Mouse (Mus musculus): ENCODE results near the gene Nomo1. TPM values are rescaled to one million over a fixed set of nuclear protein-coding genes. Genes with fewer than 3 reads are reported as not detected.

Nomo1 gene
- polyA plus RNA-seq, 1 experiment from 2014 or later: 29.5 TPM

DNA sequence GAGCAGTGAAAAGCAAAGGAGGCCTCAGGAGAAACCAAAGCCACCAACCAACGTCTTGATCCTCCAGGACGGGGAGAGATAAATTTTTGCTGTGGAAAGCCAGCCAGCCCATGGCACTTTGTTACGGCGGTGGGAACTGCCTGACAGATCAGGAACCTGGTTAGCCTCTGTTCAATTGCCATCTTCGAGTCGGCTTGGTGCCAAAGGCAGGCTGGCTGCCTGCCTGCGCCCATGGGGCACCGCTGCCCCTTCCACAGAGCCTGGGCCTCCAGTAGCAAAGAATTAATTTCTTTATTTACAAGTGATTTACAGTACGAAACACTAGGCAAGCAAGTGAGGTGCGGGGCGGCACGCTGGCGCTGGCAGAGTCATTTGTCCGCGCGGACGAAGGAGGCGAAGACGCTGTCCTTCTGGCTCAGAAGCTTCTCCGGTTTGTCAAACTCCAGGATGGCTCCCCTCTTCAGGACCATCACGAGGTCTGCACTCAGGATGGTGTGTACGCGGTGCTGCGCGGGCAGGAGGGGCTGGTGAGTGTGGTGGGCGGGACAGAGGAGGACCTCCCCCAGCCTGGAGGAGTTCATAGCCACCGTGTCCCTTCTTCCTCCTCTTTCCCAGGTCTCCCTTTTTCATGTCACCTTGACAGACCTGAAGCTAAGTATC is 70.9 kb downstream of the Nomo1 start:
- 86% methylated on average over 27 of the region's 27 CpGs for WGBS
- Histone ChIP-seq H3K4me1 (no peaks in the 10 kb centered on the region), H3K4me2 (replicated peaks) (no peak overlapping the region), H3K9me3 (no peaks in the 10 kb centered on the region), H3K27me3 (peaks cover 12% of the 10 kb centered on the region), H3K4me3 (no peak overlapping the region), H3K27ac (no peak overlapping the region), H3K9ac (no peak overlapping the region), H3K36me3 (no peaks in the 10 kb centered on the region)
- no peak for ATAC-seq (ENCODE audit: insufficient number of reproducible peaks, insufficient read depth, low FRiP score, low TSS enrichment)

DNA sequence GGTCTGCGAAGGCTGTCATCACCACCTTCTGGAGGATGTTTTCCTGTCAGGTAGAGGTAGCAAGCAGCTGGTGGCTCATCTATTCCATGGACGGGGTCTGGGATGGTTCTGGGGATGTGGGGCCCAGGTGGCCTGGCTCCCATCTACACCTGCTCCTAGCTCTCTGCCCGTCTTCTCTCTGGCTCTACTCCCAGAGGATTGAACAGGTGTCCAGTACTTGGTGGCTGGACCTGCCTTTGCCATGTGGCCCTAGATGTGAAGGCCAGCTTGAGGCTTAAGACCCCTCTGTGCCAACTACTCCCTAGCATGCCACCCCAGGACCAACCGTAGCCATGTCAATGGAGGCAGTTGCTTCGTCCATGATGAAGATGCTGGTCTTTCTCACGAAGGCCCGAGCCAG is 72.0 kb downstream of the Nomo1 start:
- H3K27me3 ChIP-seq: peaks cover 1% of the 10 kb centered on the region; the same call in 1 of the 2 replicates
- no peak overlapping the region for H3K4me3 ChIP-seq
- 84% methylated on average over 7 of the region's 7 CpGs for WGBS
- H3K27ac ChIP-seq: no peak overlapping the region
- no peak overlapping the region for H3K9ac ChIP-seq
- ATAC-seq (ENCODE audit: insufficient number of reproducible peaks, insufficient read depth, low FRiP score, low TSS enrichment): no peak
- H3K4me1 ChIP-seq: no peaks in the 10 kb centered on the region
- no peaks in the 10 kb centered on the region for H3K36me3 ChIP-seq
- no peak overlapping the region for H3K4me2 ChIP-seq (replicated peaks)
- no peaks in the 10 kb centered on the region for H3K9me3 ChIP-seq

DNA sequence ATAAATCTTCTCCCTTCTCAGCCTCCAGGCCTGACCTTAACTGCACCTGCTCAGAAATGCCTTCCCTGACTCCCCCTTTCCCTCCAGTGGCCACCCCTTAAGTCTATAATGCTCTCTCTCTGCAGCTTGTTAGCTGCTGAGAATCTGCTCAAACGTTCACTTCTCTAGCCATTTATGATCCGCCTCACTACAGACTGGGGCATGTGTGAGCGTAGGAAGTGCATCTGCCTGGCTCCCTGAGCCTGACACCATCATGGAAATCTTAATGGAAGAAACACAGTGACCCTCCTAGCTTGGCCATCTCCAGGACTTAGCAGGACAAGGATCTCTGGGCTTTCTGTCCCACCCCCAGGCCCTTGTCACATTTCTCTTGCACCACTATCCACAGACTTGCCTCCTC is 76.6 kb downstream of the Nomo1 start:
- 83% methylated on average over 3 of the region's 3 CpGs for WGBS
- H3K36me3 ChIP-seq: no peaks in the 10 kb centered on the region
- H3K4me2 ChIP-seq (replicated peaks): no peak overlapping the region
- no peak for ATAC-seq (ENCODE audit: insufficient number of reproducible peaks, insufficient read depth, low FRiP score, low TSS enrichment)
- H3K27me3 ChIP-seq: no peaks in the 10 kb centered on the region
- no peak overlapping the region for H3K4me3 ChIP-seq
- no peak overlapping the region for H3K9ac ChIP-seq
- H3K9me3 ChIP-seq: no peaks in the 10 kb centered on the region
- H3K27ac ChIP-seq: no peak overlapping the region
- H3K4me1 ChIP-seq: peaks cover 8% of the 10 kb centered on the region; the same call in 1 of the 2 replicates

DNA sequence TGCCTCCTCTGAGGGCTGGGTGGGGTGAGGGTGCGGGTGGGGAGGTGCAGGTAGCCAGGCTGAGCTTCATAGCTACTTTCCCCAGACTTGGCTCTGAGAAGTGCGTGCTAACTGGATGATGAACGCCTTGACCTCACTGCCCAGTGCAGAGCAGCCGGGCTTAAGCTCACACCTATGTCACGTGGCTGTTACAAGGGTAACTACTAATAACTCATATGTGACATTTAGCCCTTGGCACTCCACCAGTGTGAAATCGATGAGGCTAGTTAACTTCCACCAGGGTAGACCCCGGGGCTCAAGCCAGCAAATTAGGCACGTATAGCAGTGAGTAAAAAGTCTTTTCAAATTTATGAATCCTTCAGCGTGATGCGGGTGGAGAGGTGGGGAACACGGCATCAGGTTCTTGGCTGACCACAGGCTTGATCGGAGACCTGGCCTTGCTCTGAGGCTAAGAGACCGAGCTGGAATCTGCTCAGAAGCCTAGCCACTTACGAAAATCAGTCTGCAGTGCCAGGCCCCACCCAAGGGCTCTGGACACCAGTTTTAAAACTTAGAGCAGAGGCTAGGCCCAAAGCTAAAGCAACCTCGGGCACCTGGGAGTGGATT is 77.8 kb downstream of the Nomo1 start:
- Histone ChIP-seq H3K4me3 (no peak overlapping the region), H3K4me2 (replicated peaks) (no peak overlapping the region), H3K27ac (no peak overlapping the region), H3K9me3 (no peaks in the 10 kb centered on the region), H3K27me3 (no peaks in the 10 kb centered on the region), H3K36me3 (no peaks in the 10 kb centered on the region), H3K9ac (no peak overlapping the region), H3K4me1 (peaks cover 13% of the 10 kb centered on the region)
- ATAC-seq (ENCODE audit: insufficient number of reproducible peaks, insufficient read depth, low FRiP score, low TSS enrichment): no peak
- 85% methylated on average over 15 of the region's 15 CpGs for WGBS

DNA sequence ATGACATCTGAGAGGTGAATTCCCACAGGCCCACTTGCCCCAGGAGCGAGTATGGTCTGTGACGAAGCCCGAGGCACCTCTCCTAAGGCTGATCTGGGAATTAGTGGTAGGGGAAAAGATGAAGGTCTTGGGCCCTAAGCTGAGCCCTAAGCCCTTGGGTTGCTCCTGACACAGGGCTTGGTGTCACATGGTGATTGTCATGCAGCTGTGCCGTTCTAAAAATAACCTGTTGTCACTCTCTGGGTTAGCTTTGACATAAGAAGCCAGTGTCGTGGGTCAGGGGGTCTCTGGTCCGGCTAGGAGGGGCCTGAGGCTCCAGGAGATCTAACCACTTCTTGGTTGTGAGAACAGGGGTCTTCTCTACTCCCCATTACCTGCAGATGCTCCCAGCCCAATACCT is 78.4 kb downstream of the Nomo1 start:
- Histone ChIP-seq H3K27me3 (no peaks in the 10 kb centered on the region), H3K4me2 (replicated peaks) (no peak overlapping the region), H3K4me1 (peaks cover 16% of the 10 kb centered on the region), H3K36me3 (no peaks in the 10 kb centered on the region), H3K9ac (no peak overlapping the region), H3K9me3 (no peaks in the 10 kb centered on the region), H3K27ac (no peak overlapping the region), H3K4me3 (no peak overlapping the region)
- WGBS: 54% methylated on average over 6 of the region's 6 CpGs
- no peak for ATAC-seq (ENCODE audit: insufficient number of reproducible peaks, insufficient read depth, low FRiP score, low TSS enrichment)

DNA sequence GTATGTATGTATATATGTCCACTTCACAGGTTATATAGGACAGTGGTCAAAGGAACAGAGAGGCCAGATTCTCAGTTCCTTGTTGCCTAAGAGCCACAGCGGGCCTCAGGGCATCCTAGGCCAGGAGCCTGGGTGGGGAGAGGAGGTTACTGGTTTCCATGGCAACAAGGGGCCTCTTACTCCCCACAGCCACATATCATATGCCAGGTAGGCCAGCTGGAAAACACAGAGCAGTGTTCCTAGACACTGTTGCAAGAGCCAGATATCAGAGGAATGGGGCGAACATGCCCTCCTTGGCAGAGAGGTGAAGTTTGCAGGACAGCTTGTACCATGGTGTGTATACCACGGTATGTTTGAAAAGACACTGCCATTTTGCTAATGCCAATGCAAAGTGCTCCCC is 79.9 kb downstream of the Nomo1 start:
- H3K4me1 ChIP-seq: peaks cover 16% of the 10 kb centered on the region
- H3K4me2 ChIP-seq (replicated peaks): no peak overlapping the region
- H3K36me3 ChIP-seq: no peaks in the 10 kb centered on the region
- H3K9me3 ChIP-seq: no peaks in the 10 kb centered on the region
- H3K9ac ChIP-seq: no peak overlapping the region
- H3K27ac ChIP-seq: no peak overlapping the region
- WGBS: 61% methylated on average over 3 of the region's 3 CpGs
- no peak overlapping the region for H3K4me3 ChIP-seq
- no peaks in the 10 kb centered on the region for H3K27me3 ChIP-seq
- ATAC-seq (ENCODE audit: insufficient number of reproducible peaks, insufficient read depth, low FRiP score, low TSS enrichment): no peak

DNA sequence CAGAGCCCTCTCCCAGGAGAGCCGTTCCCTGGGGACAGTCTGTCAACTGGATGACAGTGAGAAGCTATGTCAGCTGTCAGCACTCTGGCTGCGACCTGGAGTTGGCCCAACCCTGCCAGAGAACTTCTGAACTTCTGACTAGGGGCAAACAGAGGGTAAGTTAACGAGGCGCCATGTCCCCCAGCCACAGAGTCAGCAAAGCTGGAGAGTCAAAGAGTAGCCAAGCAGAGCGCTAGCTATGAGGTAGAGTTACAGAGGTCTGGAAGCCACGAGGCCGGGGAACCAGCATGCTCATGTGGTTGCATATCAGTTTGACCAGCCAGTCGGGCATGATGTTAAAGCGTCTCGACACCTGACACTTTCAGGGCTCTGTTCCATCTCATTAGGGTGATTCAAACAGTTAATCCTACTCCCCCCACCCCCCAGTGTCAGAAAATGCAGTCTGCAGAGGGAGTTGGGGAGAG is 82.7 kb downstream of the Nomo1 start:
- Histone ChIP-seq H3K4me2 (replicated peaks) (no peak overlapping the region), H3K36me3 (no peaks in the 10 kb centered on the region), H3K27ac (no peak overlapping the region), H3K9me3 (no peaks in the 10 kb centered on the region), H3K4me3 (no peak overlapping the region), H3K9ac (no peak overlapping the region), H3K4me1 (peaks cover 16% of the 10 kb centered on the region), H3K27me3 (no peaks in the 10 kb centered on the region)
- 40% methylated on average over 10 of the region's 10 CpGs for WGBS
- no peak for ATAC-seq (ENCODE audit: insufficient number of reproducible peaks, insufficient read depth, low FRiP score, low TSS enrichment)

DNA sequence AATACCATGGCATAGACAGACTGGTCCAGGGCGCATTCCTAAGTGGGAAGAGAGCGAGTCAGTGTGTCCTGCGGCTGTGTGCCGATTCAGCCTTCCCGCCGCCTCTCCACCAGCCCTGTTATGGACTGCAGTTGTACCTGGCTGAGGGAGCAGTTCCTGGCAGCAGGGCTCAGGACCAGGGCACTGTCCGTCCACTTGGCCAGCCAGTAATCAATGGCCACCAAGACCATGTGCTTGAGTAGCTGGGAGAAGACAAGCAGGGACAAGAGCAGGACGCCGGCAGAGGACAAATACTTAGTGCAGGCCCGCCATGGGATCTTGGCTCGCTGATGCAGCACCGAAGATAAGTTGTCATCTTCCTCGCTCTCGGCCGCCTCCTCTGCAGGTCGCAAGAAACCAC is 83.5 kb downstream of the Nomo1 start:
- no peak for ATAC-seq (ENCODE audit: insufficient number of reproducible peaks, insufficient read depth, low FRiP score, low TSS enrichment)
- 88% methylated on average over 16 of the region's 16 CpGs for WGBS

DNA sequence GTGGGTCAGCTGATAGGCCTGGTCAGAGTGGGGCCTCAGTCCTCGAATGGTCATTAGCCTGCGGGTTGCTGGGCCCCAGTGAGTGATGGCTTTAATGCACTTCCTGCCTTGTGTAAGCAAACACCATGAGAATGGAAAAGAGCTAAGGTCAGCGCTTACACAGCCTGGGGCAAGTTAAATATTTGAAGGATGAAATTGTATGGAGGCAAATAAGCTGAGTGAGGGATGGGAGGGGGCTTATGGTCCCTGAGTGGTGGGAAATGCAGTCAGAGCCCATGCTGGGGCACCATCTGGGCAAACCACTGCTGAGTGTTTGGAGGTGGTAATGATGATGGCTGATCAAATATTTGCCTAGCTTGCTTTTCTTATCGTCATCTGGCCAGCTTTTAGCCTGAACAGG is 89.5 kb downstream of the Nomo1 start:
- 29% methylated on average over 4 of the region's 4 CpGs for WGBS
- Histone ChIP-seq H3K9me3 (no peaks in the 10 kb centered on the region), H3K9ac (no peak overlapping the region), H3K4me3 (no peak overlapping the region), H3K4me1 (no peaks in the 10 kb centered on the region), H3K27ac (no peak overlapping the region), H3K4me2 (replicated peaks) (no peak overlapping the region), H3K36me3 (no peaks in the 10 kb centered on the region), H3K27me3 (no peaks in the 10 kb centered on the region)
- ATAC-seq (ENCODE audit: insufficient number of reproducible peaks, insufficient read depth, low FRiP score, low TSS enrichment): no peak

More for the DNA sequence above, 83.5 kb downstream of the Nomo1 start:
- H3K4me3 ChIP-seq: no peak overlapping the region
- H3K9me3 ChIP-seq: no peaks in the 10 kb centered on the region
- H3K9ac ChIP-seq: no peak overlapping the region
- H3K27me3 ChIP-seq: no peaks in the 10 kb centered on the region
- H3K27ac ChIP-seq: no peak overlapping the region
- H3K36me3 ChIP-seq: no peaks in the 10 kb centered on the region
- H3K4me1 ChIP-seq: peaks cover 16% of the 10 kb centered on the region
- H3K4me2 ChIP-seq (replicated peaks): no peak overlapping the region

DNA sequence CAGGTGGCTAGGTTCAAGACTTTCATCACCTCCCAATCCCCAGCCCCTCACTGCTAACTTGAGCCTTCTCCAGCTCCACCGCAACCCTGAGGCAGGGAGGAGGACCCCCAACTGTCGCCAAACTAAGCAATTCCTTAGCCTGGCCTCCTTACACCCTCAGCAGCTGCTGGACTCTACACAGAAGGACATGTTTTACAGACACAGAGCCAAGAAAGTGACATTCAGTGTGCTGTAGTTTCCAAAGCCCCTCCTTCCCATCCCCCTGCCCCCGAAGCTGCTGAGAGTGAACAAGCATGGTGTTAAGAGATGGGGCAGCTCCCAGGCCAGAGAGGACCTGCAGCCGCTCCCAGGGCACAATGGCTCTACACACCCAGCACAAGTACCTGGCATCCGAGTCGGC is 91.0 kb downstream of the Nomo1 start:
- Histone ChIP-seq H3K36me3 (no peaks in the 10 kb centered on the region), H3K4me1 (no peaks in the 10 kb centered on the region), H3K27me3 (no peaks in the 10 kb centered on the region), H3K9me3 (no peaks in the 10 kb centered on the region), H3K27ac (no peak overlapping the region), H3K9ac (no peak overlapping the region), H3K4me3 (no peak overlapping the region), H3K4me2 (replicated peaks) (no peak overlapping the region)
- WGBS: 74% methylated on average over 6 of the region's 6 CpGs
- no peak for ATAC-seq (ENCODE audit: insufficient number of reproducible peaks, insufficient read depth, low FRiP score, low TSS enrichment)

DNA sequence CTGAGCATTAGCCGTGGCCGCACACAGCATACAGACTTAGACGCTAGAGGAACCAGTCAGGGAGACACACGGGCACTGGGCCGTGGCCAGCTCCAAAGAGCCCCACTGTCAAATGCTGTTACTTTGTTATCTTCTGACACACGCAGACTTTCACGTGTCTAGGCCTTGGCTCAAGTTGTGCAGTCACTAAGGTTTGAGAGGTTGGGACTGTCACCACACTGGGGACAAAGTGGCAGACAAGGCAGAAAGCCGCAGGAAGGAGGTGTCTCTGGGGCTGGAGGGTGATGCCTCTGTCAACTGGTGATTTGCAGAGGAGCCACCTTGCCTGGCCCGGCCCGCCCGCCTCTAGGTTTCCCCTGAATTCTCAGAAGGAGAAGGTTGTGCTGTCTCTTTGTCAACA is 91.8 kb downstream of the Nomo1 start:
- ATAC-seq (ENCODE audit: insufficient number of reproducible peaks, insufficient read depth, low FRiP score, low TSS enrichment): no peak
- 84% methylated on average over 11 of the region's 11 CpGs for whole genome bisulfite sequencing
- H3K4me1 ChIP-seq: no peaks in the 10 kb centered on the region
- no peaks in the 10 kb centered on the region for H3K9me3 ChIP-seq
- H3K27ac ChIP-seq: no peak overlapping the region
- H3K9ac ChIP-seq: no peak overlapping the region
- no peaks in the 10 kb centered on the region for H3K27me3 ChIP-seq
- no peak overlapping the region for H3K4me2 ChIP-seq (replicated peaks)
- no peak overlapping the region for H3K4me3 ChIP-seq
- H3K36me3 ChIP-seq: no peaks in the 10 kb centered on the region

DNA sequence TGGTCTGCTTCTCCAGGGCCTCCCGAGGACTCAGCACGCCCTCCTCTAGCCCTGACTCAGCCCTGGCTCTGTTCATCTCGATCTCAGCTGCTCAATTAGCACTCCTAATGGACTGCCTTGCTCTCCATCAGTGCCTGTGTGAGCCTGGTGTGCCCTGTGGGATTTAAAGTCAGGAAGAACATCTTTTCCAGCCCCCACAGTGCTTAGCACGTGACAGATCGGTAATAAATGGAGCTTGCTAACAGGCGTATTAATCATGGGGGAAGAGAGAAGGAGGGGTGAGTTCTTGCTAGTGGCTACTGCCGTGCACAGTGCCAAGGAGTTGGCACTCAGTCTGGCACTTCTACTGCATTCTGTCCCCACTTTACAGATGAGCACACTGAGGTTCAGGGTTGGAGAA is 94.7 kb downstream of the Nomo1 start:
- H3K27ac ChIP-seq: no peak overlapping the region
- H3K36me3 ChIP-seq: no peaks in the 10 kb centered on the region
- no peaks in the 10 kb centered on the region; the same call in 1 of the 2 replicates for H3K27me3 ChIP-seq
- H3K4me1 ChIP-seq: peaks cover 9% of the 10 kb centered on the region; the same call in 1 of the 2 replicates
- WGBS: 56% methylated on average over 7 of the region's 7 CpGs
- H3K4me3 ChIP-seq: no peak overlapping the region
- no peak for ATAC-seq (ENCODE audit: insufficient number of reproducible peaks, insufficient read depth, low FRiP score, low TSS enrichment)
- H3K9ac ChIP-seq: no peak overlapping the region
- no peaks in the 10 kb centered on the region for H3K9me3 ChIP-seq
- H3K4me2 ChIP-seq (replicated peaks): no peak overlapping the region

All from embryonic facial prominence, embryonic 12.5 days (tissue).